Mouse (Mus musculus): Measurements from ENCODE around the gene Ski.

Ski gene

DNA sequence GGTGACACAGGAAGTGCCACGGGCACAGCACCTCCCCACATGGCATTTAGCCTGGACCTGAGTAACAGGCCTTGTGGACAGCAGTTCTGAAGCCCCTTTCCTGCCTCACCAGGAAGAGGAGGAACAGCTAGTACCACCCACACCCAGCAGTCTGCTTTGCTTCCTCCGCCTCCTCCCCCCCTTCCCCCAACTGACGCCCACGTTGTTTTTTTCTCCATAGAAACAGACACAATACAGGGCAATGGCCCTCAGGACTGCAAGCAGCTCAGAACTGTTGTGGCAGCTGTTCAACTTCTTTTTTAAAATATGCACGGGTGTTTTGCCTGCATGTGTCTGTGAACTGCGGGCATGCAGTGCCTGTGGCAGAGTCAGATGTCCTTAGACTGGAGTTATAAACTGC is 44.1 kb downstream of the Ski start:
- peak in 1 of 2 experiments; percentile 21 for DNase-seq (ENCODE audit: low spot score in 2 of 2)

GRCm38 (mm10) chr4:155176210-155176609 is 46.2 kb downstream of the Ski start:
- DNase-seq (ENCODE audit: low spot score in 2 of 2), result no peak

- DNase-seq (ENCODE audit: low spot score in 2 of 2), result no peak
Observed at GRCm38 (mm10) chr4:155173822-155174785, 48.3 kb downstream of the Ski start.

DNA sequence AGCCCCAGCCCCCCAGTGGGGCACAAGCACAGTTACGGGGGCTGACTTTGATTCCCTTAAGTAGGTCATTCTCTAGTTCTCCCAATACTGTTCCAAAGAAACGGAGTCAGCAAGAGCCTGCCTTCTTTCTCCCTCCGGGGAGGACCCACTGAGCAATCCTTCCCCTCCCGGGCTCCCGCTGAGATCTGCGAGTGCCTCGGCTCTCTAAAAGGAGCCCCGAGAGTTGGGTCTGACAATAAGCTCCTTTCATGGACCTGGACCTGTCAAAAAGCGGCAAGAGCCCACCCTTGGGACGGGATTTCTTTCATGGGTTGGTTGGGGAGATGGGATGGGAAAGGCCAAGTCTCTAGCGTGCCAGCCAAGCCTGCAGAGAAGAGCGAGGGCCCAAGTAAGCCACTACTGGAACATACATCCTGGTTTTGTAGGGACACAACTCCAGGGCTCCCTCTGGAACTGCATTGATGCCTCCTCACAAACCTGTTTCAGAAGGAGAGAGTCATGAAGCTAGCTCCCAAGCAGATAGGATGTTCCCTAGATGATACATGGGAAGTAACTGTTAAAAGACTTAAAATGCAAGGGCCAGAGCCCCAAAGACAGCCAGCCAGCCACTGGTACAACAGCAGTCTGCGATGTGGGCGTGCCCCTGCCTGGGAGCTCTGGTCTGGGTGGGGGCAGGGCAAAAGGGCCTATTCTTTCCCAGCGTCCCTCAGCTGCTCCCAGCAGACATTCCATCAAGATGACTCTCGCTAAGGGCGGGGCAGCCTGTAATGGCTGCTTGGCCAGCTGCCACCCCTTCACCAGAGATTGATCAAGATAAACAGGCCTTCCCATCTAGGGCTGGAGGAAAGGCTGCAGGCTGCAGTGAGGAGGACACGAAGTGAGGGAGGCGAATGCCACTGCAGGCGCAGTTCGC is 49.2 kb downstream of the Ski start:
- peak in 1 of 2 experiments; percentile 16 for DNase-seq (ENCODE audit: low spot score in 2 of 2)

DNA sequence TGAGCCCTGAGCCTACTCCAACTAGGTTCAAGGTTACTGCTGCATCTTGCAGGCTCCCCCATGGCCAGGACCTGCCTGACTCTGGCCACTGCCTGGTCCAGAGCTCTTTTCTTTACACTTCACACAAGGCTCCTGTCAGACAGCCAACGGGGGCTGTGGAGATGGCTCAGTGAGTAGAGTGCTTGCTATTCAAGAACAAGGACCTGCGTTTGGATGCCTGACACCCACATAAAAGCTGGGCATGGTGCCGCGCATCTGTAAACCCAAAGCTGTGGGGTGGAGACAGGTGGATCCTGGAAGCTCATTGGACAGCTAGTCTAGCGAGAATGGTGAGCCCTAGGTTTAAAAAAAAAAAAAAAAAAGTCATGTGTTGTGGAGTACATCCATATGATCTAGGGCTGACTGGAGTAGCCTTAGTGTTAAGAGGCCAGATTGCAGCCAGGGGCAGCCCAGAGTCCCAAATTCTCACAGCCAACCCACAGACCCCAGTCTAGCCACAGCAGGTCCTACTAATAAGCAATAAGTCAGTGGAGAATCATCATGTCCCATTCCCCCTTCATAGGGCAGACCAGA is 50.3 kb downstream of the Ski start:
- DNase-seq (ENCODE audit: low spot score in 2 of 2), result no peak

GRCm38 (mm10) chr4:155170614-155171212 is 51.7 kb downstream of the Ski start:
- no peak for DNase-seq (ENCODE audit: low spot score in 2 of 2)

DNA sequence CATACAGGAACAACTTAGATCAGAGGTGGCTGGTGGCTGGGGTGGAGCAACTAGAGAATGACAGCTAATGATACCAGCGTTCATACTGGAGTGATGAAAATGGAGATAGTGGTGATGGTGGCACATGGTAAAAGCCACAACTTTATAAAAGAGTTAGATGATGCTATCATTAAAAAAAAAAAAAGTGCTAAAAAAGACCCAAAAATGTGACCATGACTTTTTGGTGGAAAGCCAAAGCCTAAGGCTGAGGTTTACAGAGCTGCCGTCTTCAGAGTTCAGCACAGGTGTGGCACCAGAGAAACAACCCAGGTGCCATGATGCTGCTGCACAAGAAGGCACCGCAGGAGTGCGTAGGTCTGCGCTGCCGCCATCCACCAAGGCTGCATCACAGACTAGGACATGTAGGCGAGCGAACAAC is 53.5 kb downstream of the Ski start:
- DNase-seq (ENCODE audit: low spot score in 2 of 2), result no peak

GRCm38 (mm10) chr4:155165861-155166260 is 56.5 kb downstream of the Ski start:
- no peak for DNase-seq (ENCODE audit: low spot score in 2 of 2)

- no peak for DNase-seq (ENCODE audit: low spot score in 2 of 2)
Observed at GRCm38 (mm10) chr4:155164550-155164949, 57.8 kb downstream of the Ski start.

DNA sequence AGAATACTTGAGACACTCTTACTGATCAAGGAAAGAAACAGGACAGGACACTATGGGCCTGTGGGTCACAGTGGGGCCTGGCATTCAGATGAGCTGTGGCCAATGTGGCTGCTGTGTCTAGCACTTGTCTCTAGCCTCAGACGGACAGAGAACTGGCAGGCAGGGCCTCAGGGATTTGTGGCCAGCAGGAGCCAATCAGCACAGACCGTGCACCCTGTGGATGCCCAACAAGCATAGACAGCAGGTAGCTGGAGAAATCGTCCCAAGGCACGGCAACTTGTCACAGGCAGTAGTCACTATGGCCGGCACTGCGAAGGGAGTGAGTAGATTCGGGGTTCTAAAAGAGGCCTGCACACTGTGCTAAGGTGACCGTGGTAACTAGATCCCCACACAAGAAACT is 58.7 kb downstream of the Ski start:
- DNase-seq (ENCODE audit: low spot score in 2 of 2), result no peak

DNA sequence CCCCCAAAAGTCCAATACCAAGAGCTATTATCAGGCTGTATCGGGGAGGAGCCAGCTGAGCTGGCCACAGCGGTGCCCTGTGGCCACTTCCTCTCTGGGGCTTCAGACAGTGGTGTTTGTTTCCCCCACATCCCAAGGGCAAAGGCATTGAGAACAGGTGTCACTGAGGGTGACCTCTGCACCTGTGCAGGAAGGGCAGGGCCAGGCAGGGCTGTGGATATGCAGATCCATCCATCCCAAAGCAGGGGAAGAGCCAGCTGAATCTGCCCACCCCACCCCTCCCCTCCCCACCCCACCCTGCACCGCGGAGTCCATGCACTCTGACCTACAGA is 59.1 kb downstream of the Ski start:
- DNase-seq (ENCODE audit: low spot score in 2 of 2), result no peak

GRCm38 (mm10) chr4:155162433-155163319 is 59.7 kb downstream of the Ski start:
- peak in 1 of 2 experiments; percentile 38 for DNase-seq (ENCODE audit: low spot score in 2 of 2)

DNA sequence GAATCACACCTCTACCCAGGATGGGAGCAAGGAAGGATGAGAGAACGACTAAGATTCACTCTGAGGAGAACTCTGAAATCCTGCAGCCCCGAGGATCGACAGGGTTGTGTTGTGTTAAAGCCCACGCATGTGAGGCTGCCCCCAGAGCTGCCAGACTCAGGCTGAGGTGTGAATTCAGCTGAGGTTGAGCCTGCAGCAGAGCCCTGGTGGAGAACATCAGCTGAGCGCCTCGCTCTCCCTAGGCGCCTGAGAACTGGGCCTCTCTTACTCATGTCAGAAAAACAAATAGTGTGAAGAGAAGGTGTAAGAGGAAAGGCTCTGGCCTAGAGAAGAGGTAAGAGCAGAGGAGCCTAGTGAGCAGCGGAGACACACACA is 63.9 kb downstream of the Ski start:
- DNase-seq (ENCODE audit: low spot score in 2 of 2), result no peak

GRCm38 (mm10) chr4:155157871-155158542 is 64.4 kb downstream of the Ski start:
- DNase-seq (ENCODE audit: low spot score in 2 of 2), result no peak

- no peak for DNase-seq (ENCODE audit: low spot score in 2 of 2)
Observed at GRCm38 (mm10) chr4:155156734-155157133, 65.7 kb downstream of the Ski start.

DNA sequence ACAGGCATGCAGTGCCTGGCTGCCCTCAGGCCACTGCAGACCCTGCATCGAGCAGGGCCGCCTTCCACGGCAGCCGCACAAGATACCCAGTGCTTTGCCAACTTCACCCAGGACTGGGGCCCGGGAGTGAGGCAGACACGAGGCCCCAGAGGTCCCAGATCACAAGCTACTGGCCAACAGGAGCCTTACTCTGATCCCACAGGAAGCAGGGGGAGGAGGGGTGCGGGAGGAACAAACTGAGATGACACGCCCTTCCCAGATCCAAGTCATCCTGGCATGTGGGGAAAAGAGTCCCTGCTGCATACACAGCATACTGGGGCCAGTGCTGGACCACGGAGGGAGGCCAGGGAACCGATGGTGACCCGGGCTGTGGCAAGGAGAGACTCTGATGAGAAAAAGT is 67.4 kb downstream of the Ski start:
- no peak for DNase-seq (ENCODE audit: low spot score in 2 of 2)

- DNase-seq (ENCODE audit: low spot score in 2 of 2), result no peak
Observed at GRCm38 (mm10) chr4:155153389-155154072, 68.9 kb downstream of the Ski start.

DNA sequence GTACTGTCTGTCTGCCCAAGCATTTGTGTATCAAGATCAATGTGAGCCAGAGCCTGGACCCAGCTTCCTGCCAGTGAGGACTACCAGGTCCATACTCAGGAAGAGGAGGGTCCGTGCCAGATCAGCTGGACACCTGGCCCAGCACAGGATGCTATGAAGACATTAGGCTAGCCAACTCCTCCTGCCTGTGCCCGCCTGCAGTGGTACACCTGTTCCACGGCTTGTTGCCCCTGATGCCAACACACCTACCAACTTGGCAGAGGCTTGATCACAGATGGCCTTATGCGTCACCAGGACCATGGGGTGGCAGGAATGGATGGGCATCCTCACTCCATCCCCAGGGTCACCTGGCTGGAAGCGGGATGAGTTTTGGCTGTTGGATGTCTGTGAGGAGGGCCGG is 69.9 kb downstream of the Ski start:
- no peak for DNase-seq (ENCODE audit: low spot score in 2 of 2)

- no peak for DNase-seq (ENCODE audit: low spot score in 2 of 2)
Observed at GRCm38 (mm10) chr4:155151845-155152244, 70.5 kb downstream of the Ski start.
